Mouse (Mus musculus) CD8-positive naive resting alpha-beta T cell, adult 2 months (primary cell): ENCODE measurements around the gene Pttg1ip.

Experiments used
- DNase-seq, 2 experiments: peaks; one replicate each; pipeline ENCODE4 v3.0.0; 2022; ENCODE audit warnings: low read depth in 2 of 2, low spot score in 2 of 2

The Pttg1ip gene

DNA sequence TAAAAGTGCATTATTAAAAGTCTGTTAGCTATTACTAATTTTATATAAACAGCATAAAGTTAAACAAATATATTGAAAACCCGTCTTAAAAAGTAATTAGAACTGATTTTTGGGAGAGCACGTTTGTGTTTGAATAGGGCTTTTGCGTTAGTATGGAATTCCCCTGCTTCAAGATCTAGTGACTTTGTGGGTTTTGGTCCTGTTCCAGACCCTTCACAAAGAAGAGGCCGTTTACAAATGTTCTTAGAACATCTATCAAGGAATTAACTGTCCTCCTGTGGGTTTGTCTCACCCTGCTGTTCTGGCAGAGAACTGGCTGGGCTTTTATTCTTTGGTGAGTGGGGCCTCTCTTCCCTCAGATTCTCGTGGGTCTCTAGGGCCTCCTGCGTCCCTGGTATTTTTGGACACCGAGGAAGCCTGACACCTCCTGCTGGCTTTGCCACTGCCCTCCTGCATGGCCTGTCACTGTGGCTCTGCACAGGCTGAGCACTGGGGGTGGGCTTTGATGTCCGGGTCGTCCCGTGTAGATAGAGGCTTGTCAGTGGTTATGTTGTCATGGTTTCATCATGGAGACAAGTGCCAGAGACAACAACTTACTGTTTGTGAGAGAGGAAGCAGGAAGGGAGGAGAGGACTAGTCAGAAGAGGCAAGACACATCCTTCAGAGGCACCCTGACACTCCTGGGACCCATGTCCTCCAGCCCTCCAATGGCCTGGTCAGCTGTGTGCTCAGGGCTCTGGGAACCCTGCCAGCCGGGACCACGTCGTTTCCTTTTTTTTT is 53.1 kb downstream of the Pttg1ip start:
- DNase-seq: no peak

- no peak for DNase-seq
Measured at GRCm38 (mm10) chr10:77636234-77636922, 54.9 kb downstream of the Pttg1ip start.

DNA sequence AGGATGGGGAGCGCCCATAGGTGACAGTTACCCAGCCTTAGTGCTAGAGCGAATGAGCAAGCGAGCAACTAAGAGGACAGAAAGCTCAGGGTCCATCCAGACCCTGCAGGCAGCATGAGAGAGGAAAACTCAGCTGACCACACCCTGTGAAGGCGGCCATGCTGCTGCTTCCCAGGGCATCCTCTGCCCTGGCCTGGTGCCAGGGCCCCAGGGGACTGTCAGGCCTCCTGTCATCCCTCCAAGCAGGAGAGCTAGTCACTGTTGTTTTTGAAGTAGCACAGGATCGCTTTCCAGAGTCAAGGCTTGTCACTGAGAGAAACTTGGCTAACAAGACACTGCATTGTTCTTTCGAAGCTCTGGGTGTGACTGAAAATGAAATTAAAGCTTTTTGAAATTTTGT is 57.4 kb downstream of the Pttg1ip start:
- DNase-seq: no peak

DNA sequence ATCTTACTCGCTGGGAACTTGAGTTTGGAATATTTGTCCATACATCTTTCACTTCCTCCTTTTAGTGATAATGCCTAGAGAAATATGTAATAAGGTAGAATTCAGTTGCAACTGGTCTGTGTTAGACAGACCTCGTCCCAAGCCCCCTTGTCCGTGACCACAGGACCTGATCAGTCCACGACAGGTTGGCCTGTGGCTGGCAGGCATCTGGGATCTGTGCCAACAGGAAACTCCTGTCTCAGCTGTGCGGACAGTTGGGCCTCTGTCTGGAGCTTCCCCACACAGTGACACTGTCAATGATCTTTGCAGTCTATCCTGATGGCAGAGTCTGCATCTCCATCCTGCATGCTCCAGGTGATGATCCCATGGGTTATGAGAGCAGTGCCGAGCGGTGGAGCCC is 61.6 kb downstream of the Pttg1ip start:
- DNase-seq: no peak

DNA sequence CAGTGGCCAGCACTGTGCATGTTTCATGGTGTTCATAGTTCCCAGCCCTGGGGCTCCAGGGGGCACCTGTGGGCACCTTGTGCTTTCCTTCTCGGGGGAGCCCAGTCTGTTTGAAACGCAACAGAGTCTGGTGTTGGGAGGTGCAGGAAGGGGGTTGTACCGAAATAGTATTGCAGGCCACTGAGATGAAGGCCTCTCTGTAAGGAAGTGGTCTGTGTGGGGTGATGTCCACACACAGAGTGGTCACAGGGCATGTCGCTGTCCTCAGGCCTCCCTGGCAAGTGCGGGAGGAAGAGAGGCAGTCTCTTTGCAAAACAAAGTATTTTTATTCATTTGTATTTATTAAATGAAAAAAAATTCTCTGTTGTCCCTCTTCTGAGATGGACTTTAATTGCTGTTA is 64.1 kb downstream of the Pttg1ip start:
- no peak for DNase-seq

- DNase-seq: no peak
Measured at GRCm38 (mm10) chr10:77647461-77647860, 65.9 kb downstream of the Pttg1ip start.

- no peak for DNase-seq
Measured at GRCm38 (mm10) chr10:77647901-77648300, 66.4 kb downstream of the Pttg1ip start.
